Mouse (Mus musculus) left cerebral cortex, postnatal 14 days (tissue): Measurements from ENCODE around the gene Camkmt. TPM values are rescaled to one million over a fixed set of nuclear protein-coding genes. Genes with fewer than 3 reads are reported as not detected.

Experiments used
- DNase-seq, 2 experiments: peaks; one replicate each; pipeline ENCODE4 v3.0.0; 2021 to 2022; ENCODE audit warnings: low spot score in 2 of 2, mixed read lengths in 1 of 2
- intact Hi-C: fragments of 180-260 bp; cut with DNase I; formaldehyde crosslinking; loops from one replicate; pipeline ENCODE4 v1.15.1; 2025
- total RNA-seq, 2 experiments: library from RNA; stranded (reverse); gene quantifications; 2 replicates each; pipeline ENCODE4 v1.2.3; 2021

Gene Camkmt
- total RNA-seq, 2 experiments from 2014 or later: 11.0 to 11.6 TPM

DNA sequence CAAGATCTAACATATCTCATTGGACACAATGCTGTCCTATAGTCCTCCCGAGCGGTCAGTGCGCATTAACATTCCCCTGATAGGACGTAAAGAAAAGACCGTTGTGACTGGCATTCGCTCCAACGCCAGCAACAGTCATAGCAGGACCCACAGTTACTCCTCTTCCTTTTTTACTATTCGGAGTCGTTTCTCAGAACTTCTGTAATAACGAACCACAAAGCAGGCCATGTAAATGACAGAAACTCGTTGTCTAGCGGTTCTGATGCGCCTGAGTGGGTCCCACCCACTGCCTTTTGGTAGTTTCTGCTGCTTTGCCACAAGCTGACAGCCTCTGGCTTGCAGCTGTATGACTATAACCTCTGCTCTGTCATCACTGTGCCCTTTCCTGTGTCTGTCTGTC is 253.1 kb downstream of the Camkmt start:
- intact Hi-C loops: no loop called here
- DNase-seq: no peak

DNA sequence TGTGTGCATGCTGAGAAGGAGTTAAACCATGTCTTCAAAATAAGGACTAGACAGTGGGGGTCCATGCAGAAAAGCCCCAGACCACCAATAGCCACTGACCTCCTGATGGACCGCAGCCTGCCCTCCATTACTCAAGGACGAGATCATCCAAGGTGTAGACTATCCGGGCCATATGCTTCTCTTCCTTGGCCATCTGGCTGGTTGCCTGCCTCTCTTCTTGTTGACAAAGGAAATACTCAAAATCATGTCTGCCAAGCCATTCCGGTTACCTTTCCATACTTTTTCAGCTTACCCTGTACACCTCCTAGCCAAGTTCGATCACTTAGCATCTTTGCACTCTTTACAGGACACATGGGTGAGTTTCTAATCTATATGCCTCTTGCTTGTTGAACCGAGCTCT is 256.3 kb downstream of the Camkmt start:
- intact Hi-C loops: no loop called here
- no peak for DNase-seq

DNA sequence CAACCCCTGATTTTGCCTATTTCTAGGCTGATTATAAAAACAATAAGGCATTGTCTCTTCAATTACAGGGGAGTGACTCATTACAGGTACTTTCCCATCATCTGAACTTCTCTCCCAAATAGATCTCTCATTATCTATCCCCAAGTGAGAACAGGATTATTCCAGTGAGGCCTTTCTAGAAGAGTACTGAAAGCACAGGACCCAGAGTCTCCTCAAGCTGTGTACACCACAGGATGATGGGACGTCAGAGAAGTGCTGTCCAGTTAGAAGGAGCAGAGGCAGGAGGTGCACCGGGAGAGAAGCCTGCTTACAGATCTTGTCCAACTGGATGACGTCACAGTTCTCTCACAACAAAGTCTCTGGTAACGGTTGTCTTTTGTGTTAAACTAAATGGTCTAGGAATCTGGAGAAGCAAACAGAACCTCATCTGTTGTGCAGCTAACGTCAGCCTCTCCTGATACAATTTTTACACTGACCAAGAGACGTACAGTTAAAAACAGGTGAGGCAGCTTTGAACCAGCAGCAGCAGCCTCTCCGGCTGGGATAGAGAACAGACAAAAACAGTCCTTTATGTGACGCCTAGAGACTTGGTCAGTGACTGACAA is 259.1 kb downstream of the Camkmt start:
- DNase-seq: no peak
- intact Hi-C loops: no loop called here

DNA sequence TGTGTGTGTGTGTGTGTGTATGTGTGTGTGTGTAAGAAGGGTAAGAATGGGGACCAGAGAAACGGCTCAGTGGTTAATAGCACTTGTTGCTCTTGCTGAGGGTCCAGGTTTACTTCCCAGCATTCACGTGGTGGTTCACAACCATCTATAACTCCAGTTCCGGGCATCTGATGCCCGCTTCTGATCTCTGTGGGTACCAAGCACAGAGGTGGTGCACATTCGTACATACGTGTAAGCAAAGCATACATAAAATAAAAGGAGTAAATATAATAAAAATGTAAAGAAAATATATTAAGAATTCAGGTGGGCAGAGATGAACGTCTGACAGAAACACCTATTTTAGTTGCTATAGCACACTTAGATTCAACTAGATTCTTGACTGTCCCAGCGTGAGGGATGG is 260.9 kb downstream of the Camkmt start:
- DNase-seq: no peak
- intact Hi-C loops: no loop called here

DNA sequence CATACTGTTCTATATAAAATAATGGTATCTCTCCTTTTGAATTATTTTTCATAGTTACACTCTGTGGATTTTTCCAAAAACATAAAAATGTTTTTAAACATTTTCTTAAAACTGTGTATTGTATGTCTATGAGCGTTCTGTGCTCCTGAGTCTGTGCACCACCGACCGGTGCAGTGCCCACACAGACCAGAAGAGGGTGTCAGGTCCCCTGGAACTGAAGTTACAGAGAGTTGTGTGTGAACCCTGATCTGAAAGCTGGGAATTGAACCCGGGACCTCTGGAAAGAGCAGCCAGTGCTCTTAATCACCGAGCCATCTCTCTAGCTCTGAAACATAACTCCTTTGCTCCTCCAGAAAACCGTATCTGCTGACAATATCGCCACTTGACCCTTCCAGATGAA is 262.4 kb downstream of the Camkmt start:
- intact Hi-C loops: no loop called here
- no peak for DNase-seq

DNA sequence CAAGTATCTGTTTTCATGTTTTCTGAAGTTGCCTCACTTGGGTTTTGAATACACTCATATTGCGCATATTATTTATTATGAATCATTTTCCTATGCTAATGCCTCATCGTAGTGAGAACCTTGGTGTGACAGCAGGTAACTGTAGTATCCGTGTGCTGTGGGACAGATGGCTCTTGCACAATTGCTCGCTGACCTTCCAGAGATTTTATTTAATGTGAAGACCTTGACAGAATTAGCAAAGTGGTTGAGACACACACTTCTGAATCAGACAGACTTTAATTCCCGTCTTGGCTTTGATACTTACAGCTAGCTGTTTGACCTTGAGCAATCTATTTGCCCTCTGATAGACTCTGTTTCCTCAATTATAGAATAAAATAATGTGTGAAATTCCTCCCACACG is 262.8 kb downstream of the Camkmt start:
- intact Hi-C loops: no loop called here
- DNase-seq: no peak

DNA sequence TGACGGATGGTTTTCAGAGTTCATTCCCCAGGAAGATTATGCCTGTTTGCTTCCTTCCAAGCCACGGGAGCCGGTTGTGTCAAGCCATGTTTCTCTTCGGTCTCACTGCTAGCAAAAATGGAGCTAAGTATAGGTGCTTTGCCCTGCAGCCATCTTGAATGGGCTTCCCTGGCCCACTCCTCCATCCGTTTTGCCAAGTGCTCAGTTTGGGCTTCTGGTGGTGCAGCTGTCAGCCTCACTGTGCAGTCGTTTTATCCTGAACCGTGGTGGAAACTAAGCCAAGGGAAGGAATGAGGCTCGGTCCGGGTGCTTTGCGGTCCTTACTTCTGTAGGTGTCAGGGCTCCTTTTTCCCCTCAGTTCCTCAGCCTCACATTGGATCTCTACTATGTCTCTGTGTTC is 263.3 kb downstream of the Camkmt start:
- intact Hi-C loops: no loop called here
- no peak for DNase-seq

DNA sequence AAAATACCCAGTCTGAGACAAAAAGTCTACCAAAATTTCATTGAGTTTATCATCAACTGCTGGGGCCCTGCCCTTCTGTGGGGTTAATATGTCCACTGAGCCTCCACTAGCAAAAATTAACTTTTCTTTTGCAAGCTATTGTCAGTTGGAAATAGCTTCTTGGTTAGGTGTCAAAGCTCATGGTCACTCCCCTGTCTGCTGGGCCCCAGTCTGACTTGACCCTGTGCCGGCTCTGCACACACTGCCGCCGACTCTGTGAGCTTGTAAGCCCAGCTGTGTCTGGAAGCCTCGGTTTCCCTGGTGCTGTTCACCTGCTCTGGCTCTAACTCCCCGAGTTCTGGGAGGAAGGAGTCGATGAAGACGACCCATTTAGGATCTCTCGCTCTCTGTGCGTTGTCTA is 265.0 kb downstream of the Camkmt start:
- intact Hi-C loops: no loop called here
- no peak for DNase-seq

DNA sequence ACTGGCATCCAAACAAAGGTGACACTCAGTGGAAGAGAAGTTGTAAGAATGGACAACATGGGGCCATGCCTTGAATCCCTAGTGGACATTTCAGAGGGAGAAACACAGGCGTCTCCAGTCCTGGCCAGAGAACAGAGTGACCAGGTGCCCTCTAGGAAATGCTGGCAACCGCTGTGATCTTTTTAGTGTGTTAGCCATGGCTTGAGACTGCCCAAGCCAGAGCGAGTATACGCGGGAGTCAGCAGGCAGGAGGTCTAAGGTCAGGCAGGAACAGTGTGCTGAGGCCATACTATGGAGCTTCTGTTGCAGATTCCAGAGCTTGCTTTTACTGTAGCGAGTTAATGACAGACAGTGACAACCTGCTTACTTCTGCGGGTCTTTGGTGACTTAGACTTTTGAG is 270.7 kb downstream of the Camkmt start:
- intact Hi-C loops: no loop called here
- no peak for DNase-seq

DNA sequence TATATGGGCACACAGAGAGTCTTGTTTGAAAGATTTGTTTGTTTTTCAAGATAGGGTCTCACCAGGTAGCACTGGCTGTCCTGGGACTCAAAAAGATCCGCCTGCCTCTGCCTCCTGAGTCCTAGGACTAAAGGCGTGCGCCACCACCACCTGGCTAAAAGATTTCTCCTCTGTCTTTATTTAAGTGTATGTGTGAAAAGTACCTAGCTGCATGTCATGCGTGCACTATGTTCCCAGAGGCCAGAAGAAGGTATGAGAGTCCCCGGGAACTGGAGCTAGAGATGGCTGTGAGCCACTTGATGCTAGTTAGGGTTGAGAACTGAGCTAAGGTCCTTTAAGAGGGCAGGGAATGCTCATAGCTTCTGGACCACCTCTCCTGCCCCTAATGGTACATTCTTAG is 277.0 kb downstream of the Camkmt start:
- DNase-seq: no peak
- intact Hi-C loops: no loop called here

DNA sequence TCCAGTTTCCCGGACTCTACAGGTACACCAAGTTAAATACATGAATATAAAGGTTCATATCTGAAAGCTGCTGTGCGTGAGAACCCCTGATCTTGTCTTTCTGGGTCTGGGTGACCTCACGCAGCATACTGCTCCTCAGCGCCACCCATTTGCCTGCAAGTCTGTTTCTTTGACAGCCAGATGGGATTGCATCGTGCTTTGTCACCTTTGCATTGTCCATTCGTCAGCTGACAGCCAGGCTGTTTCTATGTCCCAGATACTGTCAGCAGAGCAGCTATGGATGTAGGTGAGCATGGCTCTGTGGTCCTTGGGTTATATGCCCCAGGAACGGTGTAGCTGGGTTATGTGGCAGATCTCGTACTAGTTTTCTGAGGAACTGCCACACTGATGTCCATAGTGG is 278.4 kb downstream of the Camkmt start:
- DNase-seq: no peak
- intact Hi-C loops: no loop called here

DNA sequence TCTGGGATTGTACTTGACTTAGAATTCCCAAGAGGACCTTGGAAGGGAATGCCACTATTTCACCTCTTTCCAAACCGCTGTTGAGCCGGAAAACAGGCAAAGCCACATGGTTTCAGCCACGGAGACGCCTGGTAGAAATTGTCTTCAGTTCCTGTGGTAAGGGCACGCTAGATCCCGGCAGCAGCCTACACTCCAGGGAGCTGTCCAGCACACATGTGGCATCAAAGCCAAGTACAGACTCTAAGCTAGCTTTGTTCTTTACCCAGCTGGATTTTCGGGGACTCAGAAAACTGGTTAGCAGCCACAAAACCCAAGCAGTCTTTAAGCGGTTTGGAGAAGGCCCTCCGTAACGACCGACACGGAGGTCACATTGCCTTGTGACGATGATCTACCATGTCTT is 281.7 kb downstream of the Camkmt start:
- intact Hi-C loops: no loop called here
- no peak for DNase-seq

DNA sequence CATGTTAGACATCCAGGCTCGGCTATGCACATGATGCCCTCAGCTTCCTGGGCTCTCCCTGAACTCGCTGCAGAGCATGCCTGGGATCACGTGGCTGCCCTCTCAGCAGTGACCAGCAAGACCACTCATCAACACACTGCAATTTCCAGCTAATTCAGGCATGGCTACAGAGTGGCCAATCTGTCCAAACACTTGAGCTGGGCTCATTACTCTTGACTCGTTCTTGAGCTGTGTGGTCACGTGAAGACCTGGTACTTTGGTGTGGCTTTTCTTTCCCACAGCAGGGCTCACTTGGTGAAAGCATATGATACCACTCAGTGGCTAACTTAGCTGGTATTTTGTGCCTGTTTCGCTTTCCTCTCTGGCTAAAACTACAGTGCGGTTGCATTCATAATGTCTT is 282.2 kb downstream of the Camkmt start:
- intact Hi-C loops: no loop called here

DNA sequence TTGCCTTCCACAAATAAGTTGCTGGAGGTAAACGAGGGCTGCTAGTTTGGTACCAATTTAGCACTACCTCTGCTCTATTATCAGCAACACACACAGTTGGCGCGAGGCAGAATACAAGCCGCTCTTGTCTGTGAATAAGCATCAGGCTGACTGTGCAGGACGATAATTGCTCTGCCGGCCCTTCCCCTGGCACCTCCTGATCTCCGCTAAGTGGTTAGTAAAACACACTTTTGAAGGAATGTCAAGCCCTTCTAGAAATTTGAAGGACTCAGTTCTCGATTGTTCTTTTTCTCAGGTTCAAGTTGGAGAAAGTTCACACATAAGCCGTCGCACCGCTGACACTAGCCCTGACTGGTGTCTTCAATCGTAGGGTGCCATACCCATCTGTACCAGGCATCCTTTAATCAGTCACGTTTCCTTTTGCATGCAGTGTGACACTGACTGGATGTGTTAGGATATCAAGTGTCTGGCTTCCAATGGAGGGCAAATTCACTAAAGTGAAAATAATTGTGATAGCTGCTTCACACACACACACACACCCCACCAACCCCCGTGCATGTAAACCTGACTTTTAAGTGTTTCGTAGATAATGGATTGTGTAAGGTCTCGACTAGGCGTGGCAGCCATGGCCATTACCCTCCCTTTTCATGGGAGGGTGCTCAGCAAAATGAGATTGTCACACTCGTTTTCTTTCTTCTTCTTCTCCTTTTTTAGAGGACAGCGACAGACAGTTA is 283.9 kb downstream of the Camkmt start:
- DNase-seq: no peak
- intact Hi-C loops: no loop called here

More for the DNA sequence above, 282.2 kb downstream of the Camkmt start:
- DNase-seq: no peak

DNA sequence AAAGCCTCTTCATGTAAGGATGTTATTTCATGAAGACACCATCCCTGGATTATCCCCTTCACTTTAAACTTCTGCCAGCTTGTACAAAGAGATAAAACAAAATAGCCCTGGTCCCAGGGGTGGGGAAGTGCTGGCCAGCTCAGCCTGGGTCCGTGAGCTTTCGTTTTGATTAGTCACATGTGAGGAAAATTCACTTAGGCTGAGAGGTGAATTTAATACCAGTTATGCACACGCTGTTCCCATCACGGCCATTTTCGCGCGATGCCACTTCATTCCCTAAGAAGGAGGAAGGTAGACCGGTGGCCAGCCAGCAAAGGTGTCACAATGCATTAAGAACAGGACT is 284.5 kb downstream of the Camkmt start:
- no peak for DNase-seq
- intact Hi-C loops: no loop called here

DNA sequence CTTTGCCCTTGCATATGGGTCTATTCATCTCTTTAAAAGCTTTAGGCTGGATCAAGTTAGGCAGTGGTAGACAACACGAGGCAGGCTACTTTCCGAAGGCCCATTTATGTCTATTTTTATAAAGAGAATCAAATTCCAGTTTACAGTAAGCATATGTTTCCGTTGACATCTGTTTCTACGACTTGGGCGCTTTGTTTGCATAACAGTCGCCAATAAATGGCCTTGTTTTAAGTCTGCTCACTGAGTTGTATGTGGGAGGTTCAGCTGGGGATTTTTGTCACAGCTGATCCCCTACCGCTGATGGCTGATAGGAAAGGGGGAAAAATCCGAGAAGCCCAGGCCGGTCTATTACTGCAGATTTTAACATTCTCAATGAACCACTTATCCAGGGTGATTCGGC is 285.2 kb downstream of the Camkmt start:
- no peak for DNase-seq
- intact Hi-C loops: no loop called here

DNA sequence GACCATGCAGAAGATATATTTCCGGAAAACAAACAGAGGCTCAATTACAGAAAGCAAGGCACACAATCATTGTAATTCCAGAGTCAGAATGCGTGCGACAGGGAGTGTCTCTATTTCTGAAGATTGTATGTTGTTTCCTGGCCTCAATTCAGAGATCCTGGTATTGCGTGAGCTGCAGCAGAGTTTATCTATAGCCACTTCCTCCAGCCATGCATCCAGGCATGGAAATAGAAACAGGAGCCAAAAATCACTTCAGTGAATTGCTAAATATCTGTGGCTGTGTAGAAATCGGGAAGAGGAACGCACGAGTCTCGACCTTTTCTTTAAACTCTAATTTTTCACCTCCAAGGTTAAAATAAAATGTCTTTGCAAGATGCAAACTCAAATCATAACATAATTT is 287.1 kb downstream of the Camkmt start:
- DNase-seq: no peak
- intact Hi-C loops: no loop called here

DNA sequence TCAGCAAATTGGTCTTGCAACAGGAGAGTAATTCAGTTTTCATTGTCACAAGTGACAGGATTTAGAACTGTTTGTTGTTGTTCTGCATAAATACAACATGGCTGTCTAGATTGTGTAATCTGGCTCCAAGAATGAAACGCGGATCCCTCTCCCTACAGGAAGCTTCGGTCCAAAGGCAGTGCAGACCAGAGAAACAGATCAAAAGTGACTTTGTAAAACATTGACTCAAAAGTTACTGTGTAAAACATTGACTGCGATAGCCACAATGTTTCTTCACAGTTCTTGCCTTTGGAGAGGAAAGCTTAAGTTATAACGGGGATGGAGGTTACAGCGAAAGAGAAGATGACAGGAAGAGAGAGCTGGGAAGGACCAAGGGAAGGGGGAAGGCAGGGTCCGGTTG is 288.7 kb downstream of the Camkmt start:
- intact Hi-C loops: no loop called here
- no peak for DNase-seq

DNA sequence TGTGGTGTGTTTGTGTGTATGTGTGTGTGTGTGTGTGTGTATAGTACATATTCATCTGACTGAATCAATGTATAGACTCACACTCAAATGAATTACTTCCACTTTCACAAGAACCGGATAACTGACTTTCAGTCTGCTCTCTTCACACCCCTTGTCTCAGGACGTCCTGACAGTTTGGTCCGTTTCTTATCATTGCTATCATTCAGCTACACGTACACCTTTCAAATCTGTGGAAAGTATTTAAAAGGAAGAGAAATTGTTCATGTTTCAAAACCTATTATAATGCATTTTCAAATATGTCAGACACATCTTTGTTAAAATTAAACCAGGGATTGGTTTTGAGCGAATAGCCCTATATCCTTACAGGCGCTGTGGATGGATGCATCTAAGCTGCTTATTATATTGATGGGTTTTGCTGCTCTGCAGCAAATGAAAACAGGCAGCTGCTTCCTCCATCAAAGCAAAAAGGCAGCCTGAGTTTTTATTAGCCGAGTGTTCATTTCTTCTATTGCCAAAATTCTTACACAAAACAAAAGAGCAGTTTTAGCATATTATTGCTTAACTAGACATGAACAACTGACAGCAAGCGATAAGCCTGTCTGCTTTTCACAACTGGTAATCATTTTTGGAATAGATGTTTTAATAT is 291.3 kb downstream of the Camkmt start:
- DNase-seq: no peak
- intact Hi-C loops: no loop called here

DNA sequence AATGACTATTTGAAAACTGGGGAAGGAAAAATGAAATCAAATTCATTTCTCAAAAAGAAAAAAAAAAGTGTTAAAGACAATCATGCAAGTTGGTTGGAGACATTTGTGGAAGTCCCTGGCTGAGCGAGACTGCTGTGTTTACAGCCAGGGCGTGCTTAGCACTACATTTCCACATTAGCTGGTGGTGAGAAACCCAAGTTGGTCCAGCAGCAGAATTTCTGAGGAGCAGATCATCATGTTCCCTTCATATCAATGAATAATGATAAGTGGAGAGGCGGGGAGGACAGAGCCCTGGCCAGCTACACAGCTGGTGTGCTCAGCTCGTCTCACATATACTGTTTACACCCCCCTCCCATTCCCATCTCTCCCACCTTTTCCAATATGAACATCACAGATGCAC is 292.0 kb downstream of the Camkmt start:
- intact Hi-C loops: no loop called here
- no peak for DNase-seq

DNA sequence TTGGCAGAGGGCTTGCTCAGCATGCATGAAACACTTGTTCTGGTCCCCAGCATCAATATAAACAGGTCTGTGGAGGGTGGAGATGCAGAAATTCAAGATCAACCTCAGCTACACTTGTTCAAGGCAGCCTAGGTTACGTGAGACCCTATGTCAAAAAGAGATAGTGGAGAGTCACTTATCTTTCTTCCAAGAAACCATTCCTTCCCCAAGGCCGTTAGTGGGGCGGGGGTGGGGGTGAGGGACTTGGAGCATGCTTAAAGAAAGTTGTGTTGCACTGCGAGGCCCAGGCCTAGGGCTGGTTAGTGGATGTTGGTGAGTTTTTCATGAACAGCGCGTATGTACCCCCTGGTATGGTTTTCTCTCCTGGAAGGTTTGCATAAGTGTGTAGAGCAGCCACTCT is 292.6 kb downstream of the Camkmt start:
- intact Hi-C loops: no loop called here
- DNase-seq: no peak
